Mouse (Mus musculus) frontal cortex, postnatal 36 days (tissue): Measurements from ENCODE around the gene 2010111I01Rik.

Experiments used
- DNase-seq, 2 experiments: peaks; one replicate each; pipeline ENCODE4 v3.0.0; 2022; ENCODE audit warnings: low spot score in 2 of 2

The 2010111I01Rik gene

GRCm38 (mm10) chr13:63112598-63113372 is 148.1 kb downstream of the 2010111I01Rik start:
- no peak for DNase-seq

GRCm38 (mm10) chr13:63113881-63114301 is 149.2 kb downstream of the 2010111I01Rik start:
- no peak for DNase-seq

DNA sequence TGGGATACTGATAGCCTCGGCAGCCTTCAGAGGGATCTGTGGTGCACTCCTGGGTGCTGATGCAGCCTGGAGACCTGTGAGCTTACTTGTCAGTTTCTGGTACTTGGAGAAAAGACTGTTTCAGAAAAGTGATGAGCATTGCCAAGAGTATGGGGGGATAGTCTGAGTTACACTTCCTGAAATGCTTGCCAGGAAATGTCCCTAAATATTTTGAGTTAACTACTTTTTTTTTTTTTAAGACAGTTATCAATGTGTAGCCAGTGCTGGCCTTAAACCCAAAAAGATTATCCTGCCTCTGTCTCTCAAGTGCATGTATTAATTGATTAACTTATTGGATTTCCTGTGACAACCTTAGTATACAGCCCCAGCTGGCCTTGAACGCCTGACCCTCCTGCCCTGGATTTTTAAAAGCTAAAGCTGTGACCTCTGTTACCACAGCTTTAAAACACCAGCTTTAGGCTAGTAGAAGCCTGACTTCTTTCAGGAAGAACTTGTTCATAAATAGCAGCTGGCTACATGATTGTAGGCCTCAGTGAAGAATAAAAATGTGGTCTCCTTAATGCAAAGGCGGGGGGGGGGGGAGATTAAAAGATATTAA is 150.6 kb downstream of the 2010111I01Rik start:
- DNase-seq: no peak

DNA sequence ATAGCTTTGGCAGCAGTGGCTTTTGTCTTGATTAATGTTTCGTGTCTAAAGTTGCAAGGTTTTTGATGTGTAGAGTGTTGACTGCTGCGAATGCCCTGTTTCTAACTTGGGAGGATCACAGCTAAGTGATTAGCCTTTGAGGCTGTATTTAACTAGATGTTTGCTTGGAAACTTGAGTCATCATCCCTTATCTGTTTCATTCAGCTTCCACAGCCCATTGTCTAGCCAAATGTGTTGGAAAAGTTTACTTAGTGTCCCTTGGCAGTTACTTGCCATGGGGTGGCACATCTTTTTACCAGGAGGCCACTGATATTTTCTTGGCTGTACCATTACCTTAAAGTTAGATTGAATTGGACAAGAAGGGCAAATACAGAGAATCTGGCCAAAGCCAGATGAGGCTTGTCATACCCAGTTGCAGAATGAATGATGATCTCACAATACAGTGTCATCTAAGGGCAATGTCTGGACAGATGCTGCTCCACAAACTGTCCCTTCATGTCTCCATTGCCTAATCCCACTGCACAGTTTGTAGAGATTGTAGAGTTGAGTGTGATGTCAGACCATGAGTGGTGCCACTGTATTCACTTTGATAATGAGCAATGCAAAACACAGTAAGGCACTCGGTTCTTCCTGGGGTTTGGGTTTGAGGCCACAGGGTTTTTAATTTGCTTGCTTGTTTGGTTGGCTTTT is 152.9 kb downstream of the 2010111I01Rik start:
- DNase-seq: no peak

- DNase-seq: no peak
These were observed 154.0 kb downstream of the 2010111I01Rik start for GRCm38 (mm10) chr13:63118682-63119081.

- no peak for DNase-seq
These were observed 155.6 kb downstream of the 2010111I01Rik start for GRCm38 (mm10) chr13:63120296-63120695.

- no peak for DNase-seq
These were observed 157.1 kb downstream of the 2010111I01Rik start for GRCm38 (mm10) chr13:63121747-63122146.

DNA sequence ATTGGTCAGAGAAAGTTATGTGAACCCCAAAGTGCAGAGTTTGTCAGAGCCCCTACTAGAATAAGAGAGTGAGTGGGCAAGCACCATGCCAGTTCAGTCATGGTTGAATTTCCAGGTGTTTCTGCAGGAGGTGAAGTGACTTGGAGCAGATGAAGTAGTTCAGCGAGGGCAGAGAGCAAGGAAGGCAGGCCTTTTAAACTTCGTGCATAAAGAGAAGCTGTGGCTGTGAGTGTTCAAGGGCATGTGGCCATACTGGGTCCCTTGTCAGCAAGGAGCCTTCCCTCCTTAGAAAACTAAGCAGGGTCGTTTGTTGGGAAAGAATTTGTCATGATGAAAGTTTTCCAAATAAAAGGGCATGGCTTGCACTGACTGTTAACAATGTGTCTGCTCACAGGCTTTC is 161.5 kb downstream of the 2010111I01Rik start:
- no peak for DNase-seq

GRCm38 (mm10) chr13:63127516-63127915 is 162.8 kb downstream of the 2010111I01Rik start:
- no peak for DNase-seq

GRCm38 (mm10) chr13:63134879-63135421 is 170.3 kb downstream of the 2010111I01Rik start:
- DNase-seq: no peak

- DNase-seq: no peak
These were observed 171.3 kb downstream of the 2010111I01Rik start for GRCm38 (mm10) chr13:63135994-63136393.

DNA sequence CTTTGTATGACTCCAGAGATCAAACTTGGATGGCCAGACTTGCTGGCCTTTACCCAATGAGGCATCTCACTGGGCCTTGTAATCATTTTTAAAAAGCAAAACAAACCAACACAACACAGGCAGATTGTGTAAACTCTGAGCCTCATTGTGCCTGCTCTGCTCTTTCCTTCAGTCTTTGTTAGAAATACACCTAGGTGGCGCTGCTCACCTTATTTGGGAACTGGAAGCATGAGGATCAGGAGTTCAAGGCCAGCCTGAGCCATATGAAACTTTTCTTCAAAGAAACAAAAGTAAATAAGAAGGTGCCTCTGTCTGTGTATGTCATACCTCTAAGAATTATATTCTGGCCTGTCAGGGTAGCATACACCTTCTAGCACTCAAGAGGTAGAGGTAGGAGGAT is 172.1 kb downstream of the 2010111I01Rik start:
- no peak for DNase-seq

DNA sequence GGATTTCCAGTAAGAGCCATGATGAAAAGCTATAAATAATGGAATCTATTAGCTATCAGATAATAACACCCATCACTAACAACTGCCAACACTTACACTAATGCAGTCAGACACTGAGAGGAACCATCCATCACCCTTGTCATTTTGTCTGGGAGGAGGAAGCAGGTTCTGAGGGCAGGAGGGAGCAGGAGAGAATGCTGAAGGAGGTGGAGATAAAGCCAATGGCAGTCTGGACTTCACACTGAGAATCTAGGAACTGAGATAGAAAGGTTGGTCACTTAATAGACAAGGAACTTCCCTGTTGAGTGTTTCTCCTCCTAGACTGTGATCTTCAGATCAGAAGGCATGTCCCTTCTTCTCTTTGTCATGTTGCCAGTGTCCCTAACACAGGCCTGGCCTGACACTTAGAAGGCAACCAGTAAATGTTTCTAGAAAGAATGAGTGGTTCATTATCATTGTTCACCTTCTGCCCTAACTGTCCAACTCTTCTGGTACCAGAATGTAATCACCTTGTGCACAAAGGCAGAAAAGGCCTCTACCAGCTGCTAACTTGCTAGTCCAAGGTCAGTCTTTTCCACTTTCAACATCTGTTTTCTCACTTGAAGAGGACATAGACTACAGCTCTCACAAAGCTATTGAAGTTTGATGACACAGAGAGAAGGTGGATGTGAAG is 173.8 kb downstream of the 2010111I01Rik start:
- DNase-seq: no peak

DNA sequence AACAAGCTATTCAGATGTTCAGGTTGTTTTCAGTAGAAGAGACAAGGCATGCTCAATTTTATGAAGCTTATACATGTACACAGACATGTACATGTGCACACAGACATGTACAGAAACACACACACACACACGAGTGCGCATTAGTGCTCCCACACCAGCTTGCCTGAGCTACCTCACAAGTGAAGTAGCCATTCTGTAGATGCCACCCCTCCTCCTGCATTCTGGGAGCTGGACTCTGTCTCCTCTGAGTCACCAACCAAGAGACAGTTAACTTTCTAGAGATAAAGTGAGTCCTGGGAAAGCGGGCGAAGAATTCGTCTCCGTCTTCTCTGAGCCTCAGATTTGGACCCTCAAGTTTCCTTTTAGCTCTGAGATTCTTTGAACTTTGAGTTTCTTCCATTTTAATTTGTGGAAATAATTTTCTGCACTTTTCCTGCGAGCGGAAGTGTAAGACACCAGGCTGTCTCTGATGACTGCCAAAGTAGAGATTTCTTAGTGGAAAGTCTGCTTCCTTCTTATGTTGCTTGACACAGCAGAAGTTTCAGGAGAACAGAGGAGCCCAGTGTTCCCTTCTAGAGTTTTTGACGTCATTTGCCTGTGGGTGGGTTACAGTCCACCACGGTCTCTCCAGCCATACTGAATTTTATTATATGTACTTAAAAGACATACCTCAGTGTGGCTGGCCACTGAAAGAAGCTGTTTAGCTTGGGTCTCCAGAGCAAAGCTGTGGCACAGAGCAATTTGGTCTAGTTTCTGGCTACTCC is 175.0 kb downstream of the 2010111I01Rik start:
- no peak for DNase-seq

DNA sequence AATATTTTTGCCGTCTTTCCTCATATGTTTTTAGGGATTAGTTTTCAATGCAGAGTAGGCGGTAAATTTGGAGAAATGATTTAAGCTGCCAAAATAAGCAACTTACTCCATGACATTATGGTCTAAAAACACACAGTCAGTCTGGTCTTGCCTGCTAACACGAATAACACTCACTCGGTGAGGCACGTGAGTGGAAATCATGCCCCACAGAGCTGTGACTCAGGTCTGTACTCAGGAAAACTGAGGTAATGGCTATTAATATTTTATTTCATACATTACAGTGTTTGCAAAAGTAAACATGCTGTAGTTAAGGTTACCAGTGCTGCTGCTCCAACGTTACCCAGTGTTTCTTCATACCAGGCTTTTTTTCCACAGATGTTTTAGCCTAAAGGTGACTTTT is 176.1 kb downstream of the 2010111I01Rik start:
- DNase-seq: no peak

GRCm38 (mm10) chr13:63141275-63141674 is 176.6 kb downstream of the 2010111I01Rik start:
- DNase-seq: no peak

GRCm38 (mm10) chr13:63146604-63147188 is 182.0 kb downstream of the 2010111I01Rik start:
- no peak for DNase-seq

- DNase-seq: no peak
These were observed 183.5 kb downstream of the 2010111I01Rik start for GRCm38 (mm10) chr13:63148157-63148556.

- DNase-seq: no peak
These were observed 185.9 kb downstream of the 2010111I01Rik start for GRCm38 (mm10) chr13:63150470-63151020.

DNA sequence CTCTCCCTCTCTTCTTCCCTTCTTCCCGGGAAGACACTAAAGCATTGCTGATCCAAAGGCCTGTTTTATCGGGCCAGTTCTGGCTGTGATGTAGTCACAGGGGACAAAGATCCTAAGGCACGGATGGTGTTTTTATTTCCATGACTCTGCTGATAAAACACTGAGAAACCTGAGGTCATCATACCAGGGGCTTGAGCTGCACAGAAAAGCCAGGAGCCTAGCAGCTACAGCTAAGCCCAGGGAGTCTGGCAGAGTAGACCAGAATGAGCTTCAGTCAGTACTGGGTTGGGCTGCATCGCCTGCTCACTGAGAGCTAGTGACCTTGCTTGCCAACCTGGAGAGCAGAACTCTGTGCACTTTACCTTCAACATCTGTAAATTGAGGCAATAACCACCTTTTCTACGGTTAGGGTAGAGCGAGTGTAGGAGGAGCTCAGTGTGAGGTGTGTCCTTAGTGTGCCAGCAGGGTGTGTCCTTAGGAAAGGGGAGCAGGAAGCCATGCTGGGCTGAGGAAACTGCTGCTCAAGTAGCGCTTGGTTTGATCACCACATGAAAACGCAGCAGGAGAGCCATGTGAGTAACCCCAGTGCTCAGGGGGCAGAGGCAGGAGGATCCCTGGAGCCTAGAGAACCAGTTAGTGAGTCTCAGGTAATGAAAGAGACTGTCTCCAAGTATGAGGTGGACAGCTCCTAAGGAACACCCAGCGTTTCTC is 186.5 kb downstream of the 2010111I01Rik start:
- DNase-seq: no peak
